Mouse (Mus musculus): ENCODE data around the gene Hps6.

GRCm38 (mm10) chr19:46005680-46006079 lies 2.4 kb downstream of the Hps6 start:
- TF ChIP-seq CTCF (IDR thresholded peaks at IDR 0.05; ENCODE audit: insufficient read depth, low read length), result no peak
- TF ChIP-seq POLR2A (IDR thresholded peaks at IDR 0.05; ENCODE audit: borderline replicate concordance, extremely low read depth, low read depth, low read length), result no peak

Data from lung, adult 2 months (tissue).